Mouse (Mus musculus): ENCODE data around the gene Jtb.

- TF ChIP-seq MAX (IDR thresholded peaks at IDR 0.05) (no peak), USF1 (IDR thresholded peaks at IDR 0.05; ENCODE audit: low read depth) (no peak), CTCF (IDR thresholded peaks at IDR 0.05; ENCODE audit: control insufficient read depth, insufficient read depth, insufficient read length) (no peak)
These were observed 49.3 kb downstream of the Jtb start for GRCm38 (mm10) chr3:90280708-90281107.
